Mouse (Mus musculus) embryonic facial prominence, embryonic 13.5 days (tissue): ENCODE results near the gene Ppm1h. TPM values are rescaled to one million over a fixed set of nuclear protein-coding genes. Genes with fewer than 3 reads are reported as not detected.

Source experiments
- ATAC-seq: fragments of 200-750 bp; cut with Nextera tagmentation; 2 replicates; pipeline ENCODE4 v1.8.0; 2017; ENCODE audit warnings: low read depth; ENCODE audit not compliant: insufficient number of reproducible peaks, insufficient read depth, low FRiP score, low TSS enrichment
- H3K27ac ChIP-seq: fragments of 300-500 bp; sonication (generic); 2 replicates; pipeline ENCODE4 v1.5.1; 2015; ENCODE audit warnings: moderate library complexity, mild to moderate bottlenecking, inconsistent platforms
- H3K27me3 ChIP-seq: fragments of 300-500 bp; sonication (generic); 2 replicates; pipeline ENCODE4 v1.6.1; 2015; ENCODE audit warnings: mild to moderate bottlenecking, inconsistent platforms
- H3K36me3 ChIP-seq: fragments of 300-500 bp; sonication (generic); 2 replicates; pipeline ENCODE4 v1.6.1; 2015; ENCODE audit warnings: mild to moderate bottlenecking, inconsistent platforms
- H3K4me1 ChIP-seq: fragments of 300-500 bp; sonication (generic); 2 replicates; pipeline ENCODE4 v1.6.1; 2015; ENCODE audit warnings: inconsistent platforms
- H3K4me2 ChIP-seq: fragments of 300-500 bp; sonication (generic); 2 replicates; pipeline ENCODE4 v1.6.1; 2015; ENCODE audit warnings: moderate library complexity, mild to moderate bottlenecking, inconsistent platforms
- H3K4me3 ChIP-seq: fragments of 300-500 bp; sonication (generic); 2 replicates; pipeline ENCODE4 v1.5.1; 2015; ENCODE audit warnings: mild to moderate bottlenecking, inconsistent platforms
- H3K9ac ChIP-seq: fragments of 300-500 bp; sonication (generic); 2 replicates; pipeline ENCODE4 v1.6.1; 2015; ENCODE audit warnings: mild to moderate bottlenecking, inconsistent platforms
- H3K9me3 ChIP-seq: fragments of 300-500 bp; sonication (generic); 2 replicates; pipeline ENCODE4 v1.6.1; 2016; ENCODE audit warnings: inconsistent platforms
- WGBS: fragments of 180-500 bp; shearing (Covaris S2); methylation state at CpG from one replicate; pipeline ENCODE4 v1.1.7; 2015; ENCODE audit warnings: mixed read lengths; 5-methylcytosine and 5-hydroxymethylcytosine counted together
- polyA plus RNA-seq: library from polyadenylated mRNA; unstranded; fragments of >200 nt; fragmentation: Nextera tagmentation; extraction: Ambion mirVana; gene quantifications from 2 replicates; pipeline ENCODE4 v1.2.1, GENCODE M21; 2015

Gene Ppm1h
- polyA plus RNA-seq, 1 experiment from 2014 or later: 4.0 TPM

DNA sequence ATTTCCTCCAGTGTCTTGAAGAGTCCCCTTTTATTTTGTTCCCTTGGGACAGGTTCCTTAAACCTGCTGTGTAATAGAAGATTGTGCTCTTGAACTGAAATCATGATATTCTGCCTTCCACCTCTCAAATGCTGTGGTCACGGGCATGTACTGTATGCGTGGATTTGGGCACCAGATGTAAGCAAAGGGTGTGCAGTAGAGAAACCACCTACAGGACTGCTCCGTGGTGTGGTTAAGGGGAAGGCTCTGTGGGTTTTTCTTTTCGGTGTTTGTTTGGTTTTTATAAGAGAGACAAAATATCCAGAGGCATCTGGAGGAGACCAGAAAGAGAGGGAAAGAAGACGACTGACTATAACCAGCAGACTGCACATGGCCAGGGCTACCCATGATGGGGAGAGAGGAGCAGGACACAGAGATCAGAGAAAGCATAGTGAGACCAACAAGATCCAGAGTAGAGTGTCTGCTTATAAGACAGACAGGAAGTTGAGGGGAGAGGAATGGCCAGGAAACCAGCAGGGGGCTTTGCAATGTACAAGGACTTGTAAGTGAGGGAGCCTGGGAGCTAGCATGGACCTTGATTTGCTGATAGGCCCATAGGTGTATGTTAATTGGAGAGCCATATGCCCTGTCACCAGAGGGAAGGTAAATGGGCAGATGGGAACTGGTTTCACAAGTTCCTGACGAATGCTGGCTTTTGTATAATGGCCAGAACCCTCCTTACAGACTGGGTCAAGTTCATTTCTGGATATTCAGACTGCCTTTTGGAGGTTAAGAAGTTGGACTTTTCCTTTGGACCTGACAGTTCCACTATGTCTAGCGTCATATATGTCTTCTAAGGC is 82.1 kb downstream of the Ppm1h start:
- Histone ChIP-seq H3K4me1 (peaks cover 22% of the 10 kb centered on the region), H3K27ac (no peak overlapping the region), H3K9ac (no peak overlapping the region)

DNA sequence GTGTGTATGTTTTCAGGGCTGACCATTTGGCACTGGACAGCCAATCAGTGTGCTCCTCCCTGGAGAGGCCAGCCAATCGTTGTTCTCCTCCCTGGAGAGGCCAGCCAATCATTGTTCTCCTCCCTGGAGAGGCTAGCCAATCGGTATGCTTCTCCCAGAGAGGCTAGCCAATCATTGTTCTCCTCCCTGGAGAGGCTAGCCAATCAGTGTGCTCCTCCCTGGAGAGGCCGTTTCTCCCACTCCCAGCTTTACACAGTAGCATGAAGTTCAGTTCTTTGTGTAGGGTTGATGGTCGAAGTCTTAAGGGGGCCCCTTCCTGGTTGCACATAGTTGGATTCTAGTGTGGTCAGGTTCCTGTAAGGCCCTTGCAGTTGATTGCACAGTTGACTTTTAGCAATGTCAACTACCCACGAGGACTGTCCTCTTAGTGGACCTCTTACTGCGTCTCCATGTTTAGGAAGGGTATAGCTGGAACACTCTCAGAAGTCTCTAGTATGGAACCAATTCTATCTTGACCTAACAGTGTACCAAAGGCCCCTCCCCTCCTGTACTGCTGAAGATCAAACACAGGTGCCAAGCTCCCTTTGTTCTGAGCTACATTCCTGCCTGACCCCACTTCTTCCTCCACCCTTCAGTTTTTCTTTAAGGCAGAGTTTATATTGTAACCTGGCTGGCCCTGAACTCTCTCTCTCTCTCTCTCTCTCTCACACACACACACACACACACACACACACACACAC is 84.4 kb downstream of the Ppm1h start:
- Histone ChIP-seq H3K9ac (no peak overlapping the region), H3K27me3 (no peaks in the 10 kb centered on the region), H3K4me2 (no peak overlapping the region), H3K4me1 (peaks cover 12% of the 10 kb centered on the region), H3K27ac (no peak overlapping the region), H3K36me3 (no peaks in the 10 kb centered on the region), H3K4me3 (no peak overlapping the region), H3K9me3 (no peaks in the 10 kb centered on the region)
- no peak for ATAC-seq
- 88% methylated on average over 6 of the region's 6 CpGs for WGBS

More for the DNA sequence above, 82.1 kb downstream of the Ppm1h start:
- Histone ChIP-seq H3K27me3 (no peaks in the 10 kb centered on the region), H3K4me3 (no peak overlapping the region), H3K9me3 (no peaks in the 10 kb centered on the region), H3K36me3 (no peaks in the 10 kb centered on the region), H3K4me2 (no peak overlapping the region)
- 55% methylated on average over 7 of the region's 7 CpGs for WGBS
- no peak for ATAC-seq

DNA sequence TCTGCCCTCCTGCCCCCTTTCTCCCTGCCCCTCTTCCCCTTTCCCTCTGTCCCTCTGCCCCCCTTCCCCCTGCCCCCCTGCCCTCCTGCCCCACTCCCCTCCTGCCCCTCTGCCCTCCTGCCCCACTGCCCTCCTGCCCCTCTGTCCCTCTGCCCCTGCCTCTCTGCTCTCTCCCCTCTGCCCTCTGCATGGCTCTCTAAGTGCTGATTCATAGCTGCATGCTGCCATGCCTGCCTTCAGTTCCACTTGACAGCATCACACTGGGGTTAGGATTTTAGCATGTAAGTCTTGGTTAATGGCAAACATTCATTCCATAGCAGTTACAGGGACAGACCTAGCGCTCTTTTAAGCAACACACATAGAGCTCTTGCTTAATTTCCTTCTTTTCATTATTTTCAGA is 85.0 kb downstream of the Ppm1h start:
- H3K4me1 ChIP-seq: peaks cover 5% of the 10 kb centered on the region
- no peaks in the 10 kb centered on the region for H3K27me3 ChIP-seq
- no peak overlapping the region for H3K4me3 ChIP-seq
- H3K9ac ChIP-seq: no peak overlapping the region
- 57% methylated on average over 1 of the region's 1 CpGs for WGBS
- H3K27ac ChIP-seq: no peak overlapping the region
- ATAC-seq: no peak
- no peaks in the 10 kb centered on the region for H3K36me3 ChIP-seq
- H3K4me2 ChIP-seq: no peak overlapping the region
- no peaks in the 10 kb centered on the region for H3K9me3 ChIP-seq

GRCm38 (mm10) chr10:122764653-122765052 is 86.1 kb downstream of the Ppm1h start:
- Histone ChIP-seq H3K27me3 (no peaks in the 10 kb centered on the region), H3K36me3 (no peaks in the 10 kb centered on the region), H3K4me3 (no peak overlapping the region), H3K27ac (no peak overlapping the region), H3K9ac (no peak overlapping the region), H3K4me1 (no peaks in the 10 kb centered on the region), H3K4me2 (no peak overlapping the region), H3K9me3 (no peaks in the 10 kb centered on the region)
- 60% methylated on average over 7 of the region's 7 CpGs for WGBS
- ATAC-seq: no peak

- Histone ChIP-seq H3K9ac (no peak overlapping the region), H3K4me1 (0 out of 2 replicates have a peak, but pooled peaks cover under 1% of the 10 kb centered on the region), H3K27me3 (no peaks in the 10 kb centered on the region), H3K27ac (no peak overlapping the region), H3K9me3 (no peaks in the 10 kb centered on the region), H3K36me3 (no peaks in the 10 kb centered on the region), H3K4me2 (no peak overlapping the region), H3K4me3 (no peak overlapping the region)
- WGBS: 34% methylated on average over 4 of the region's 4 CpGs
- ATAC-seq: no peak
These were observed 87.0 kb downstream of the Ppm1h start for GRCm38 (mm10) chr10:122765521-122765920.

GRCm38 (mm10) chr10:122765992-122766391 is 87.4 kb downstream of the Ppm1h start:
- no peak overlapping the region for H3K9ac ChIP-seq
- no peak for ATAC-seq
- 44% methylated on average over 8 of the region's 8 CpGs for WGBS
- 0 out of 2 replicates have a peak, but pooled peaks cover 3% of the 10 kb centered on the region for H3K4me1 ChIP-seq
- no peak overlapping the region for H3K27ac ChIP-seq
- no peak overlapping the region for H3K4me3 ChIP-seq
- H3K4me2 ChIP-seq: no peak overlapping the region
- no peaks in the 10 kb centered on the region for H3K36me3 ChIP-seq
- no peaks in the 10 kb centered on the region for H3K27me3 ChIP-seq
- H3K9me3 ChIP-seq: no peaks in the 10 kb centered on the region

- Histone ChIP-seq H3K36me3 (no peaks in the 10 kb centered on the region), H3K4me3 (no peak overlapping the region), H3K4me1 (0 out of 2 replicates have a peak, but pooled peaks cover 3% of the 10 kb centered on the region), H3K27me3 (no peaks in the 10 kb centered on the region), H3K9me3 (no peaks in the 10 kb centered on the region), H3K27ac (no peak overlapping the region), H3K9ac (no peak overlapping the region), H3K4me2 (no peak overlapping the region)
- WGBS: 74% methylated on average over 13 of the region's 13 CpGs
- ATAC-seq: no peak
These were observed 89.8 kb downstream of the Ppm1h start for GRCm38 (mm10) chr10:122768204-122768892.

DNA sequence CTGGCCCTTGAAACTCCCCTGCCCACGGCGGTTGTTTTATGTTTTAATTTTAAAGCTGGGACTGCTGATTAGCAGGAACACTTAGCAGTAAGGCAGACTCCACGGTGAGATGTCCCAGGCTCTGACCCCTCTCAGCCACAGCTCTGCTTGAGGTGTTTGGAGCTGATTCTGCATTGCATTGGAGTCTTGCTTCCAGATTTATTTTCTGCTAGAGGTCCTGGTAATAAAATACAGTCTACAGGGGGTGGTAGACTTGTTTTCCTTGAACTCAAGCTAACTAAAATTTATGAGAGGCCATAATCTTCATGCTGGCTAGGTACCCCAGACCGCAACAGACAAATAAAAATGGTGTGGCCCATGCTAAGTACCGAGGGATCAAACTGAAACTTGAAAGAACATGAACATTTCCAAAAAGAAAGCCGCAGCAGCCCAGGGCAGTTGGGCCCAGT is 90.4 kb downstream of the Ppm1h start:
- WGBS: 76% methylated on average over 6 of the region's 6 CpGs
- no peak overlapping the region for H3K27ac ChIP-seq
- no peak overlapping the region for H3K4me3 ChIP-seq
- no peaks in the 10 kb centered on the region for H3K9me3 ChIP-seq
- 0 out of 2 replicates have a peak, but pooled peaks cover 3% of the 10 kb centered on the region for H3K4me1 ChIP-seq
- H3K27me3 ChIP-seq: no peaks in the 10 kb centered on the region
- ATAC-seq: no peak
- H3K4me2 ChIP-seq: no peak overlapping the region
- no peak overlapping the region for H3K9ac ChIP-seq
- H3K36me3 ChIP-seq: no peaks in the 10 kb centered on the region

DNA sequence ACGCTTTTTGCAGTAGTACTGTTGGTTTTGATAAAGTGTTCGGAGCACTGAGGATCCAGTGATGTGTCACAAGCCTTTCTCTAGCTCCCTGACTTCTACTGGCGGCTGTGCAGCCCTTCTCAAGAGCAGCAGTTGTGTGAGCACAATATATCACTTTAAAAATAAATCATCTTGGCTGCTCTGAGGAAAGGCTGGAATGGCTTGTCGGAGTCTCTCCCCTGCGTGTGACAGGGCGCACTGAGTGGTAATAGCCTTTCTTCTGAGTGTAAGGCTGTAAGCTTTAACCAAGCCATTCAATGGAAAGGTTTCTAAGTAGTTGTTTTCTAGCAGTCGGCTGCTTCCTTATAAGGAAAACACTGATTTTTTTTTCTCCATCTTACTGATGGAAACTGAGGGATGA is 91.8 kb downstream of the Ppm1h start:
- 72% methylated on average over 7 of the region's 7 CpGs for WGBS
- H3K27me3 ChIP-seq: no peaks in the 10 kb centered on the region
- no peak for ATAC-seq
- H3K9ac ChIP-seq: no peak overlapping the region
- no peak overlapping the region for H3K4me2 ChIP-seq
- no peaks in the 10 kb centered on the region for H3K36me3 ChIP-seq
- H3K9me3 ChIP-seq: no peaks in the 10 kb centered on the region
- no peak overlapping the region for H3K27ac ChIP-seq
- no peak overlapping the region for H3K4me3 ChIP-seq
- 0 out of 2 replicates have a peak, but pooled peaks cover 3% of the 10 kb centered on the region for H3K4me1 ChIP-seq

- 0 out of 2 replicates have a peak, but pooled peaks cover 3% of the 10 kb centered on the region for H3K4me1 ChIP-seq
These were observed 92.4 kb downstream of the Ppm1h start for GRCm38 (mm10) chr10:122770987-122771386.

DNA sequence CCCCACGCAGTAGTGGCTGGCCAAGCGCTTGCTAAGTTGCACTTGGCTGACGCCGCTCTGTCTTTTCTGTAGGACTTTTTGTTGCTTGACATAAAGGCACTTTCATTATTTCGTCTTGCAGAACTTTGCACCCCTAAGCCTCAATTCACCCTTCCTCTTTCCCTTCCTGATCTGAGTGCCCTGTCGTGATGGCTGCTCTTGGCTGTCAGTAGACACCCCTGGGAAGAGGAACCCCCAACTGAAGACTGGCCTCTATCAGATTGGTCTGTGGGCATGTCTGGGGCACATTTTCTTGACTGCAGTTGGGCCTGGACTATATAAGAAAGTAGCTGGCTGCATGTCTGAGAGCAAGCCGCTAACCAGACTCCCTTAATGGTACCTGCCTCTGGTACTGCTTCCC is 95.6 kb downstream of the Ppm1h start:
- H3K9ac ChIP-seq: no peak overlapping the region
- no peaks in the 10 kb centered on the region for H3K9me3 ChIP-seq
- H3K27me3 ChIP-seq: no peaks in the 10 kb centered on the region
- no peak overlapping the region for H3K27ac ChIP-seq
- no peak overlapping the region for H3K4me3 ChIP-seq
- 0 out of 2 replicates have a peak, but pooled peaks cover 3% of the 10 kb centered on the region for H3K4me1 ChIP-seq
- ATAC-seq: no peak
- 85% methylated on average over 7 of the region's 7 CpGs for WGBS
- no peaks in the 10 kb centered on the region for H3K36me3 ChIP-seq
- no peak overlapping the region for H3K4me2 ChIP-seq

More at GRCm38 (mm10) chr10:122770987-122771386, 92.4 kb downstream of the Ppm1h start:
- WGBS: 58% methylated on average over 5 of the region's 5 CpGs
- Histone ChIP-seq H3K9me3 (no peaks in the 10 kb centered on the region), H3K4me2 (no peak overlapping the region), H3K9ac (no peak overlapping the region), H3K4me3 (no peak overlapping the region), H3K36me3 (no peaks in the 10 kb centered on the region), H3K27me3 (no peaks in the 10 kb centered on the region), H3K27ac (no peak overlapping the region)
- ATAC-seq: no peak
